Mouse (Mus musculus): ENCODE measurements around the gene Hpd. TPM values are rescaled to one million over a fixed set of nuclear protein-coding genes. Genes with fewer than 3 reads are reported as not detected.
A peak's percentile ranks its signal among the peaks of the same experiment; 100 is the strongest.
"Not testable (repeated sequence)": the region's sequence is repeated elsewhere in the genome, so short reads cannot be mapped to it uniquely, and the experiment has no call there.

The Hpd gene
- polyA plus RNA-seq, 1 experiment from 2014 or later = not detected

DNA sequence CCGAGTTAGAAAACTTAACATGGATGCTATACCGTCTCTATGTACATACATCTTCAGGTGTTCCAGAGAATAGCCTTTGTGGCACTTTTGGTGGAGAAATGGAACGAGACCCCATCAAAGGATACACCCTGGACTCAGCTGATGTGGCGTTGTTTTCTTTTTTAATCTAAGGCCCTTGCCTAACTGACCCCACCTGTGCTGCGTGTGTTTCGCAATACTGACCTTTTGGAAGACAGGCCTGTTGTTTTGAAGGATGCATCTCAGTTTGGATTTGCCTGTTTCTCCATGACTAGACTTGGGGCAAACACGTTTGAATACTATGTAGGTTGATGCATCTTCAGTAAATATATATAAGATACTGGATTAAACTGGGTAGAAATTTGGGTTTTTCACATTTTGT is 21.1 kb upstream of the Hpd start:
- H3K9me3 ChIP-seq (ENCODE audit: control insufficient read depth, low read length); DNase-seq (ENCODE audit: low spot score); H3K27me3 ChIP-seq (ENCODE audit: control insufficient read depth, insufficient read depth, low read length); H3K9ac ChIP-seq; H3K4me2 ChIP-seq (replicated peaks); ATAC-seq (ENCODE audit: low FRiP score); H3K4me1 ChIP-seq (replicated peaks; ENCODE audit: control insufficient read depth, insufficient read depth, low read length); H3K27ac ChIP-seq; H3K4me3 ChIP-seq (replicated peaks; ENCODE audit: low read length); H3K36me3 ChIP-seq (replicated peaks; ENCODE audit: control insufficient read depth, insufficient read depth): not testable (repeated sequence)
- 96% methylated on average over 6 of the region's 7 CpGs for WGBS

DNA sequence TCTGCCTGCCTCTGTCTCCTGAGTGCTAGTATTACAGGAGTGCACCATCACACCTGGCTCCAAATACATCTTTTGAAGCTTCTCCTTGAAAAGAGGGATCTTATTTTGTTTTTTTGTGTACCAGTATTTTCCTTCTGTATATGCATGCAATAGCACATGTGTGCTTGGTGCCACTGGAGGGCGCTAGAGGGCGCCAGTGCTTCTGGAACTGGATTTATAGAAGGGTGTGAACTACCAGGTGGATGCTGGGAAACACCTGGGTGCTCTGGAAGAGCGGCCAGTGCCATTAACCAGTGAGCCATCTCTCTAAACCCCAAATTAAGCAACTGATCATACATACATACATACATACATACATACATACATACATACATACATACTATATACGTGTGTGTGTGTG is 20.2 kb upstream of the Hpd start:
- not testable (repeated sequence) for H3K4me1 ChIP-seq (replicated peaks; ENCODE audit: control insufficient read depth, insufficient read depth, low read length); H3K9me3 ChIP-seq (ENCODE audit: control insufficient read depth, low read length); H3K9ac ChIP-seq; H3K4me3 ChIP-seq (replicated peaks; ENCODE audit: low read length); H3K4me2 ChIP-seq (replicated peaks); ATAC-seq (ENCODE audit: low FRiP score); H3K27ac ChIP-seq; H3K27me3 ChIP-seq (ENCODE audit: control insufficient read depth, insufficient read depth, low read length); H3K36me3 ChIP-seq (replicated peaks; ENCODE audit: control insufficient read depth, insufficient read depth); DNase-seq (ENCODE audit: low spot score)
- WGBS = 83% methylated on average over 2 of the region's 4 CpGs

DNA sequence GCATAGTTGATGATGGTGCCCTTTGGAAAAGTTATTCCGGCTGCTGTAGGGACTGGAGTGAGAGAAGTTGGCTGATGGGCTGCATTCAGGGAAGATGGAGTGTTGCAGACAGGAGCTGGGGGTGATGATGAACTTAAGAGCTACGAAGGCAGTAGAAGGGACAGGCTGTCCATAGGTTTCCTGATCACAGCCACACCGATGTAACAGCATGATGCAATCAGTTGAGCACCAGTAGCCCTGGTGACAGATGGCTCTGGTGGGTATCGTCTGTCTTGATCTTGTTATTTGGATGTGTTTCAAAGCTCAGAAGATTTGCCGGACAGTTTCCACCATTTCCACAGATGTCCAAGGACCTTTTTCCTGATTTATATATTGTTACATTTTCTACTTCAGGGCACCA is 19.5 kb upstream of the Hpd start:
- Histone ChIP-seq H3K36me3 (replicated peaks; ENCODE audit: control insufficient read depth, insufficient read depth) (no peaks in the 10 kb centered on the region), H3K27ac (no peak overlapping the region), H3K4me2 (replicated peaks) (no peak overlapping the region), H3K27me3 (ENCODE audit: control insufficient read depth, insufficient read depth, low read length) (no peaks in the 10 kb centered on the region), H3K9me3 (ENCODE audit: control insufficient read depth, low read length) (no peaks in the 10 kb centered on the region), H3K4me1 (replicated peaks; ENCODE audit: control insufficient read depth, insufficient read depth, low read length) (no peaks in the 10 kb centered on the region), H3K9ac (no peak overlapping the region), H3K4me3 (replicated peaks; ENCODE audit: low read length) (no peak overlapping the region)
- no peak for ATAC-seq (ENCODE audit: low FRiP score)
- WGBS = 84% methylated on average over 5 of the region's 5 CpGs
- peak; percentile 23 for DNase-seq (ENCODE audit: low spot score)

DNA sequence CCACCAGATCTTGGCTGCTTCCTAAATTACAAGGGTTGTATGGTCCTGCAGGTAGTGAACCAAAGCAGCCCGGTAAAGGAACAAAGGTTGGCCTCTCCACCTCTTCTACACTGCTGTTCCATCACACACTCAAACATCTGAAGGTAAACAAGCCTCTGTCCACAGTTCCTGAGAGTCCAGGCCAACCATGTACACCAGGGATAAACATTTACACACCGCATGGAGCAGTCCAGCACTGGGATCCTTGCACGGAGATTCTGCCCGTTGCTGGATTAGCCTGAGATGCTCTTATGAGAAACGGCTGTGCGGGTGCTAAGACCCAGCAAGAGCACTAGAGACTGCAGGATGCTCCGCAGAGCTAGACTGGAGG is 19.0 kb upstream of the Hpd start:
- no peak for DNase-seq (ENCODE audit: low spot score)
- 89% methylated on average over 7 of the region's 7 CpGs for WGBS
- H3K9me3 ChIP-seq (ENCODE audit: control insufficient read depth, low read length) = no peaks in the 10 kb centered on the region
- no peak overlapping the region for H3K27ac ChIP-seq
- no peak overlapping the region for H3K4me2 ChIP-seq (replicated peaks)
- ATAC-seq (ENCODE audit: low FRiP score) = no peak
- no peaks in the 10 kb centered on the region for H3K27me3 ChIP-seq (ENCODE audit: control insufficient read depth, insufficient read depth, low read length)
- no peaks in the 10 kb centered on the region for H3K4me1 ChIP-seq (replicated peaks; ENCODE audit: control insufficient read depth, insufficient read depth, low read length)
- H3K4me3 ChIP-seq (replicated peaks; ENCODE audit: low read length) = no peak overlapping the region
- H3K36me3 ChIP-seq (replicated peaks; ENCODE audit: control insufficient read depth, insufficient read depth) = no peaks in the 10 kb centered on the region
- no peak overlapping the region for H3K9ac ChIP-seq

DNA sequence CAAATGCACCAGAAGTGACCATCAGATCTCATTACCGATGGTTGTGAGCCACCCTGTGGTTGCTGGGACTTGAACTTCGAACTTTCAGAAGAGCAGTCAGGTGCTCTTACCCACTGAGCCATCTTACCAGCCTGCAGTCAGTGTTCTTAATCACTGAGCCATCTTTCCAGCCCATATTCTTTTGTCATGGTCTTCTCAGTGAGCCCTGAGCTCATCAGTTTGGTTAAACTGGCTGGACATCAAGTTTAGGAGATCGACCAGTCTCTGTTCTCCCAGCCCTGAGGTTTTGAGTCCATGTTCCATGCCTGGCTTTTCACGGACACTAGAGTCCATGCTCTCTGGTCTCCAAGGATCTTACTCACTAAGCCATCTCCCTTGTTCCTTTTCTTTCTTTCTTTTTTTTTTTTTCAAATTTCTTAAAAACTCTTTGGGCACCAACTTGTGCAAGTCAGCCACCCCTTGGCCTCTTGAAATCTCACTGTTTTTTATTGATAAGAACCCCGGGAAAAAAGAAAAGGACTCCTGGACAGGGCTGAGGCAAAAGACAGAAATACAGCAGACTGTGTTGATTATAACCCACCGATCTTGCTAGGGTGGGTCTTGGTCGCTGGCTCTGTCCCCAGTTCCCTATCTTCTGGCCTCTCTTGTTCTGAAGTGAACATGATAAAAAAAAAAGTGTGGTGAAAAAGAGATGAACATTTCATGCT is 18.4 kb upstream of the Hpd start:
- WGBS = 92% methylated on average over 5 of the region's 7 CpGs
- H3K4me1 ChIP-seq (replicated peaks; ENCODE audit: control insufficient read depth, insufficient read depth, low read length); H3K4me2 ChIP-seq (replicated peaks); ATAC-seq (ENCODE audit: low FRiP score); H3K36me3 ChIP-seq (replicated peaks; ENCODE audit: control insufficient read depth, insufficient read depth); H3K27ac ChIP-seq; H3K9me3 ChIP-seq (ENCODE audit: control insufficient read depth, low read length); H3K27me3 ChIP-seq (ENCODE audit: control insufficient read depth, insufficient read depth, low read length); H3K9ac ChIP-seq; DNase-seq (ENCODE audit: low spot score); H3K4me3 ChIP-seq (replicated peaks; ENCODE audit: low read length): not testable (repeated sequence)

DNA sequence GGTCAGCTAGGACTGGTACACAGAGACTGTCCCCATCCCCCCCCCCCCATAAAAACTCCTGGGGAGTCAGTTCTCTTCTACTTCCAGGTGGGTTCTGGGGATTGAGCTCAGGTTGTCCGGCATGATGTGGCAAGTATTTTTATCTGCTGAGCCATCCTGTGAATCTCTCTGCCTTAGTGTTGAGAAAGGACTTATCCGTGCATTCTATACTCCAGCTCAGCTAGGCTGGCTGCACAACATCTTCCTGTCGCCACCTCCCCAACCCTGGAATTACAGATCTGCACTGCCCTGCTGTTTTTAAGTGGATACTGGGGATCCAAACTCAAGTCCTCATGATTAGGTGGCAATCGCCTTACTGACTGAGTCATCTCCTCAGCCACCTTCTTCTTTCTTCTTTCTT is 16.0 kb upstream of the Hpd start:
- H3K4me1 ChIP-seq (replicated peaks; ENCODE audit: control insufficient read depth, insufficient read depth, low read length) = no peaks in the 10 kb centered on the region
- DNase-seq (ENCODE audit: low spot score) = no peak
- no peak overlapping the region for H3K9ac ChIP-seq
- H3K36me3 ChIP-seq (replicated peaks; ENCODE audit: control insufficient read depth, insufficient read depth) = no peaks in the 10 kb centered on the region
- no peak for ATAC-seq (ENCODE audit: low FRiP score)
- H3K9me3 ChIP-seq (ENCODE audit: control insufficient read depth, low read length) = no peaks in the 10 kb centered on the region
- no peaks in the 10 kb centered on the region for H3K27me3 ChIP-seq (ENCODE audit: control insufficient read depth, insufficient read depth, low read length)
- H3K27ac ChIP-seq = no peak overlapping the region
- H3K4me2 ChIP-seq (replicated peaks) = no peak overlapping the region
- H3K4me3 ChIP-seq (replicated peaks; ENCODE audit: low read length) = no peak overlapping the region
- 92% methylated on average over 4 of the region's 4 CpGs for WGBS

DNA sequence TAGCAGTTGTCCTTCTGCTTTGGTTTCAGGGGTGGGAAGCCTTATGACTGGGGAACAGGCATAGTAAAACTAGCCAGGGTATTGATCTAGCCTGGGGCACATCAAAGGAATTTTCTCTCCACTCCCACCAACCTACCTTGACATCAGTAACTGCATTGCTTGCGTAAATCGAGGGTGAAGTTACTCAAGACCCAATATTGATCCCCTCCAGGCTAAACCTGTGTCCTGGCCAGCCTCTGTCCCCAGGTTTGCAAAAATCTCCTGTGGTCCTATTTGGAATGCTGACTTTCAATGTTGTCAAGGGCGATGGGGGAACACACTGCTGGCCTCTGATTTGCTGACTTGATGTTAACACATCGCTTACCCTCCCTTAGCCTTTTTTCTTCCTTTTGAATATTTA is 14.2 kb upstream of the Hpd start:
- no peak overlapping the region for H3K27ac ChIP-seq
- no peak for ATAC-seq (ENCODE audit: low FRiP score)
- H3K36me3 ChIP-seq (replicated peaks; ENCODE audit: control insufficient read depth, insufficient read depth) = no peaks in the 10 kb centered on the region
- no peaks in the 10 kb centered on the region for H3K4me1 ChIP-seq (replicated peaks; ENCODE audit: control insufficient read depth, insufficient read depth, low read length)
- peak; percentile 14 for DNase-seq (ENCODE audit: low spot score)
- H3K4me3 ChIP-seq (replicated peaks; ENCODE audit: low read length) = no peak overlapping the region
- no peaks in the 10 kb centered on the region for H3K9me3 ChIP-seq (ENCODE audit: control insufficient read depth, low read length)
- H3K9ac ChIP-seq = no peak overlapping the region
- 73% methylated on average over 4 of the region's 4 CpGs for WGBS
- H3K4me2 ChIP-seq (replicated peaks) = no peak overlapping the region
- no peaks in the 10 kb centered on the region for H3K27me3 ChIP-seq (ENCODE audit: control insufficient read depth, insufficient read depth, low read length)

DNA sequence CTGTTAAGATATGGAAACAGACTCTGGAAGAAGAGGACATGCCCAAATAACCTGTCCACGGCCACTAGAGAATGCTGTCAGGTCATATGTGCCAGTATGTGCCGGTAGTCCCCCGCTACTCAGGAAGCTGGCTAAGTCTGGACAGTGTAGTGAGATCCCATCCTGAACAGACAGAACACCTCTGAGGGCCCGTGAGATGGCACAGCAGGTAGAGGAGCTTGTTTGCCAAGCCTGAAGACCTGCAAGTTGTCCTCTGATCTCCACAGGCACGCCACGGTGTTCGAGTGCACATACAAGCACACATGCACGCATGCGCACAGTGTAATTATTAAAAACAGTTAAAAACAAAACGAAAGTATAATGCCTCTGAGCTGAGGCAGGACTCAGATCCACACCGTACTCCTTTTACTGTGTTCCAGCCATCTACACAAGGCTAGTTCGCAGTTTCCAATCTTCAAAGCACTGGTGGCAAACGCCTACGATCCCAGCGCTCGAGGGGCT is 13.0 kb upstream of the Hpd start:
- no peak overlapping the region for H3K4me3 ChIP-seq (replicated peaks; ENCODE audit: low read length)
- H3K9me3 ChIP-seq (ENCODE audit: control insufficient read depth, low read length) = no peaks in the 10 kb centered on the region
- DNase-seq (ENCODE audit: low spot score) (peak; percentile 10), ATAC-seq (ENCODE audit: low FRiP score) (no peak)
- H3K27me3 ChIP-seq (ENCODE audit: control insufficient read depth, insufficient read depth, low read length) = no peaks in the 10 kb centered on the region
- no peak overlapping the region for H3K4me2 ChIP-seq (replicated peaks)
- H3K4me1 ChIP-seq (replicated peaks; ENCODE audit: control insufficient read depth, insufficient read depth, low read length) = no peaks in the 10 kb centered on the region
- no peak overlapping the region for H3K27ac ChIP-seq
- no peaks in the 10 kb centered on the region for H3K36me3 ChIP-seq (replicated peaks; ENCODE audit: control insufficient read depth, insufficient read depth)
- 90% methylated on average over 16 of the region's 16 CpGs for WGBS
- no peak overlapping the region for H3K9ac ChIP-seq

DNA sequence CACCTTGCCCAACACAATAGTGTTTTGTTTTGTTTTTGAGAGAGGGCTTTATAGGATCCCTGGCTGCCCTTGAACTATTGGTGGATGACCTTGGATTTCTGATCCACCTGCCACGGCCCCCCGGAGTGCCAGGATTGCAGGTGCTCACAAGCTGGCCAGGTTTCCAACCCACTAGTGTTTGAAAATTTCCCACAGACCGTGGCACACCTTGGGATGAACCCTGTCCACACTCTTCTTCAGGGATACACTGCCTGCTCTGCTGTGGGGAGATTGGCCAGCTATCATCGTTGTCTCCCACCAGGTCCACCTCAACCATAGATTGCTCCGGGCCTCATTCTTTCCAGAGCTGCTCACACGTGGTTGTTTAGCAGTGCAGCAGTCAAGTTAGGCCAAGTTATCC is 12.3 kb upstream of the Hpd start:
- ATAC-seq (ENCODE audit: low FRiP score) (no peak), DNase-seq (ENCODE audit: low spot score) (no peak)
- no peak overlapping the region for H3K9ac ChIP-seq
- no peaks in the 10 kb centered on the region for H3K9me3 ChIP-seq (ENCODE audit: control insufficient read depth, low read length)
- no peaks in the 10 kb centered on the region for H3K27me3 ChIP-seq (ENCODE audit: control insufficient read depth, insufficient read depth, low read length)
- no peak overlapping the region for H3K4me3 ChIP-seq (replicated peaks; ENCODE audit: low read length)
- H3K36me3 ChIP-seq (replicated peaks; ENCODE audit: control insufficient read depth, insufficient read depth) = no peaks in the 10 kb centered on the region
- 90% methylated on average over 6 of the region's 6 CpGs for WGBS
- H3K27ac ChIP-seq = no peak overlapping the region
- no peaks in the 10 kb centered on the region for H3K4me1 ChIP-seq (replicated peaks; ENCODE audit: control insufficient read depth, insufficient read depth, low read length)
- no peak overlapping the region for H3K4me2 ChIP-seq (replicated peaks)

DNA sequence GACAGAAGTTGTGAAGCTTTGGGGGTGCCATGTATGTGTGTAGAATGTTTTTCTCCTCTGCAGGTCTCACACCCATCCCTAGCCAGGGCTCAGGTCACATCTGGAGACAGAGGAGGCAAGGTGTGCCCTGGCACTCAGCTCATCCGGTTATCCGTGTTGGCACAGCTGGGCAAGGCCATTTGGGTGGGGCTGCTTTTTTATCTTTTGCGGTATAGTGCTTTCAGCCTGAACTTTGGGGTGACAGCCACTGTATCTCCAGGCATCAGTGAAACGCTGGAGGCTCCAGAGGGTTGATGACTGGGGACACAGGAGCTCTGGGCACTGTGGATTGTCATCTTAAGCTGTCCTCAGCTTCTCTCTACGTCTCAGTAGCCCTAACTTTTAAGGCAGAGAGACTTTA is 10.9 kb upstream of the Hpd start:
- DNase-seq (ENCODE audit: low spot score) (peak; percentile 20), ATAC-seq (ENCODE audit: low FRiP score) (no peak)
- Histone ChIP-seq H3K4me3 (replicated peaks; ENCODE audit: low read length) (no peak overlapping the region), H3K27me3 (ENCODE audit: control insufficient read depth, insufficient read depth, low read length) (no peaks in the 10 kb centered on the region), H3K4me1 (replicated peaks; ENCODE audit: control insufficient read depth, insufficient read depth, low read length) (no peaks in the 10 kb centered on the region), H3K4me2 (replicated peaks) (no peak overlapping the region), H3K27ac (no peak overlapping the region), H3K9ac (no peak overlapping the region), H3K36me3 (replicated peaks; ENCODE audit: control insufficient read depth, insufficient read depth) (no peaks in the 10 kb centered on the region), H3K9me3 (ENCODE audit: control insufficient read depth, low read length) (no peaks in the 10 kb centered on the region)
- 88% methylated on average over 5 of the region's 5 CpGs for WGBS

All from hindbrain, embryonic 14.5 days (tissue).